Mouse (Mus musculus) heart, postnatal 4 days (tissue): ENCODE measurements around the gene Slc25a54. TPM values are rescaled to one million over a fixed set of nuclear protein-coding genes. Genes with fewer than 3 reads are reported as not detected.

Source experiments
- DNase-seq: peaks from one replicate; pipeline ENCODE4 v3.0.0; 2021
- microRNA-seq, 2 experiments: library from miRNA; unstranded; fragments of <30 nt; microRNA quantifications; one replicate each; pipeline ENCODE4 v1.2.0; 2021 to 2022
- total RNA-seq, 2 experiments: library from RNA; stranded (reverse); gene quantifications; 2 replicates each; pipeline ENCODE4 v1.2.3; 2021

The Slc25a54 gene
- total RNA-seq, 2 experiments from 2014 or later: not detected

- peak; percentile 35 for DNase-seq
Observed at GRCm38 (mm10) chr3:109125531-109125930, 45.3 kb downstream of the Slc25a54 start.

- no peak for DNase-seq
Observed at GRCm38 (mm10) chr3:109129768-109130167, 49.5 kb downstream of the Slc25a54 start.

- no peak for DNase-seq
Observed at GRCm38 (mm10) chr3:109132966-109133365, 52.7 kb downstream of the Slc25a54 start.

GRCm38 (mm10) chr3:109134036-109134435 is 53.8 kb downstream of the Slc25a54 start:
- no peak for DNase-seq

- DNase-seq: no peak
Observed at GRCm38 (mm10) chr3:109135352-109135751, 55.1 kb downstream of the Slc25a54 start.

- DNase-seq: no peak
Observed at GRCm38 (mm10) chr3:109152561-109152960, 72.3 kb downstream of the Slc25a54 start.

- DNase-seq: no peak
Observed at GRCm38 (mm10) chr3:109153410-109153809, 73.1 kb downstream of the Slc25a54 start.

GRCm38 (mm10) chr3:109155926-109156669 is 75.8 kb downstream of the Slc25a54 start:
- DNase-seq: no peak

- no peak for DNase-seq
Observed at GRCm38 (mm10) chr3:109157481-109157880, 77.2 kb downstream of the Slc25a54 start.

- DNase-seq: no peak
Observed at GRCm38 (mm10) chr3:109164088-109164487, 83.8 kb downstream of the Slc25a54 start.

- no peak for DNase-seq
Observed at GRCm38 (mm10) chr3:109164644-109165043, 84.4 kb downstream of the Slc25a54 start.

GRCm38 (mm10) chr3:109165214-109165829 is 85.1 kb downstream of the Slc25a54 start:
- no peak for DNase-seq

Small RNA genes within 50 kb of the gene (microRNA-seq; reads per million reads assigned to microRNA genes)
- gene Gm44384: 0 reads per million in 2 experiments

Other genes with a start within 250 kb of the Slc25a54 start
- gene Stxbp3, start 239.9 kb upstream of the Slc25a54 start, total RNA-seq: 10 to 100 TPM; 30.6 to 31.7 TPM
- under 1 TPM; 0.09 to 0.14 TPM for gene Fndc7, start 190.5 kb upstream of the Slc25a54 start, total RNA-seq
- gene Prpf38b, start 168.7 kb upstream of the Slc25a54 start, total RNA-seq: 10 to 100 TPM; 31.8 to 36.2 TPM
- not detected for gene Henmt1, start 140.6 kb upstream of the Slc25a54 start, total RNA-seq
- gene Gm9857, start 140.0 kb upstream of the Slc25a54 start, total RNA-seq: not detected
- 10 to 100 TPM; 21.2 to 22.9 TPM for gene Fam102b, start 52.9 kb upstream of the Slc25a54 start, total RNA-seq
- gene Slc25a24, start 42.7 kb downstream of the Slc25a54 start, total RNA-seq: 10 to 100 TPM; 18.8 to 21.3 TPM